Mouse (Mus musculus) fat pad, adult 2 months (tissue): ENCODE measurements at regions not wholly inside any gene's neighbourhood (a gene's known extent, or its start where the extent isn't known, plus 50 kb on each side); places are given as distances from the start of the nearest gene placed in this dataset.

Experiments used
- DNase-seq: peaks from one replicate; pipeline ENCODE4 v3.0.0-alpha.2; 2011; ENCODE audit warnings: low read depth, low spot score; ENCODE audit errors: extremely low read depth

DNA sequence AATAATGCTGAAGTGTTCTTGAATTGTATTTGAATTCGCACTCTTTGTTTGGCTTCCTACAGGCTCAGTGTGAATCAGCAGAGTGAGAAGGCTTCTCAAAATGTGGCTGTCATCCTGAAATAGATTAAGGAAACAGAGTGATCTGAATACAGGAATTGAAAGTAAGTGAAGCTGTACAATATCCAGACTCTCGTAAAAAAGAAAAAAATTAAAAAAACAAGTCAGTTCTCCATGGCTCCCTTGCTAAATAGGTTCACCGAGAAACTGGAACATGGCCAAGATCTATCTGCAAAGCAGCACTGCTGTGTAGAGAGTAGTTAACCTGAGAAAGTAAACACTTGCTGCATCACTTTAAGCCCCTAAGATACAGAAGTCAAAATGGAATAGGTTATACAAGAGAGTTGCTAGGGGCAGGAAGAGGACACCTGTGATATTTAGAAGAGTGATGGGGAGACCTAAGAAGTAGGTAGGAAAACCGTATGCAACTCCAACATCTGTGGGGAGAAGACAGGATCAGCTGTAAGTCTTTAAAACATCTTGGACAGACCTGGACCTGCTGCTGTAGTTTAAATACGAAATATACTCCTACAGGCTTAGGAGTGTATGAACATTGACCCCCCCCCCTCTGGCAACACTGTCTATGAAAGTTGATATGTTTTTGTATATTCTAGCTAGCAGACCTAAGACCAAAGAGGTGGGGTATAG is 423.3 kb downstream of the Basp1 start:
- DNase-seq = no peak

DNA sequence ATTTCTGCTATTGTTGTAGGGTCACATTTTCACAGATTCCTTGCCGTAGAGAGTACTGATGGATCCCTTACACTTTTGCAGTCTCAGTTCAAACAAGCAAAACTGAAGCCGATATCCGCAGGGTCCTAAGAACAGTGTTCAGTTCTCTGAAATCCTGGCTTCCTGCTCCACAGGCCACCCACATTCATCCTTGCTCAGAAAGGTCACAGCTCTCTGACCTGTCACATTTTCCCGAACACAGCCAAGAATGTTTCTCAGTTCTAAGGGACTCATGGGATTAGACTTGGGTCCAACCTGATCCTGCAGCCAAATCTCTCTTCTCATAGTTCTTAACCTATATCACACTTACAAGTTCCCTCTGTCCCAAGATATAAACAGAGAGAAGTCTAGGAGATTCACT is 432.7 kb downstream of the Basp1 start:
- no peak for DNase-seq

DNA sequence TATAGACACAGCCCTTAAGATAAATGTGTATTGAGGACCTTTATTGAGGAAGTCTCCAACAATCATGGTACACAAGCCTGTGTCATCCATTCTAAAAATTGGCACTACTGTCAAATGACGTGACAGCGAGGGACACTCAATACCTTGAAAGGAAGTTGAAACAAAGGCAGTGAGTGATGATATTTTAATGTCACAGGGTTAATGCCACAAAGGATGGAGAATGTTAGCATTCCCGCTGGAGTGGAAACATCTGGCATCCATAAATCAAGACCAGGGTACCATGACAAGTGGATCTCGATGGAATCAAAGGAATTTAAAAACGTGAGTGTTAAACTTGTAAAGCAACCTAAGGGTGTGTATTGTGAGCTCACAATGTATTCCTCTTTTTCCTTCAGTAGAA is 441.5 kb downstream of the Basp1 start:
- DNase-seq = no peak

DNA sequence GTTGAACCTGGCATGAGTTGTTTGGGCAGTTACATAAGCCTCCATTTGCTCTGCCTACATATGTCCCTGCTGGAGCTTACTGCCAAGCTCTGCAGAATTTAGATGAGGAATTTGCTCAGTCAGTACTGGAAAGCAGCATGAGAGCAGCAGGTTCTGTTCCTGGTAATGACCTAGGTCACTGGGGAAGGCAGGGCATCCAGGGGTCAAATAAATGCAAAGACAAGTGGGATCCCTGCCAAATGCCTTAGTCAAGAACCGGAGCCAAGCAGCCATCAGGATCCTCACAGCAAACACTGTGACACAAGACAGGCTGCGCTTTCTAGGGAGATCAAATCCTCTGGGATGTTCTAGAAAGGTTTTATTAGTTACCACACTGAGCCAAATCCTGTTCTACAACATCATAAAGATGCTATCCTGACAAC is 444.2 kb downstream of the Basp1 start:
- no peak for DNase-seq

DNA sequence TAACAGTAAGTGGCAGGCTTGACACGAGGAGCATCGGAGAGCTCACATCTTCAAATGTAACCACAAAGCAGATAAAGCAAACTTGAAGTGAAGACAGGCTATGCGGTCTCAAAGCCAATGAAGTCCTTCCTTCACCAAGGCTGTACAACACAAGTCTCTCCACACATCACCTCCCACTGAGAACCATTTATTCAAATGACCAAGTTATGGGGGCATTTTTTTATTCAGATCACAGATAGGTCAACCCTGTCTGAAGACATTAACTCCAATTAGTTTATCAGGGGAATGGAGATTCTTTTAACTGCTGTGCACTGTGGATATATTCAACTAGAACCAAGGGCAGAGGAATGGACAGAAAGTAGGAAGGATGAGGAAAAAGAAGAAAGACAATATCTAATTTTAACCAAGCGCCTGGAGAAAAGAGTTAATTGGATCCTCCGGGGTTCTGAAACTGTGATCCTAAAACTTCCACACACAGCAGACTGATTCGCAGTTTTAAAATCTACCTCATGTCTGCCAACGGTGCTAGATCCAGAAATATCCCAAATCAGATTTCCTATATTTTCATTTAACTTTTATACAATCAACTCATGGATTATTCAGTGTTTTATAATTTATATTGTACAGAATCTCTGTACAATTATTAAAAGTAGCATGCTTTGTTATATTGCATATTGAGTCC is 444.8 kb downstream of the Basp1 start:
- DNase-seq = no peak

DNA sequence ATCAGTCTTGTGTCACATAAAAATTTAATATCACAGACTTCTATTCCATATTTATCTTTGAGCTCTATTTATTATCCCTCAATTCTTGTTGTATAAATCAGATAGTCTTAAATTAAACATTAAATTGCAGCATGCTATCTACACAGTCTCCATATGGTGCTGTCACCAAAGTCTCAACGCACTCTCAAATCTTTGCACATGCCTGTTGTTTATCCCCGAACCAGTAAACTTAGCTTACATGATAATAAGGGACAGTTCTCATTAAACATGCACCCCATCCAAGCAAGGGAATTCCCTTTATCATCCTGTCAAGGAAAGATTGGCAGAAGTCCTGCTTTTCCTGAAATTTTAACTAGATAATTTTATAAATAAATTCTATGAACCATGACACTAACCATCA is 483.8 kb downstream of the Basp1 start:
- DNase-seq = no peak

DNA sequence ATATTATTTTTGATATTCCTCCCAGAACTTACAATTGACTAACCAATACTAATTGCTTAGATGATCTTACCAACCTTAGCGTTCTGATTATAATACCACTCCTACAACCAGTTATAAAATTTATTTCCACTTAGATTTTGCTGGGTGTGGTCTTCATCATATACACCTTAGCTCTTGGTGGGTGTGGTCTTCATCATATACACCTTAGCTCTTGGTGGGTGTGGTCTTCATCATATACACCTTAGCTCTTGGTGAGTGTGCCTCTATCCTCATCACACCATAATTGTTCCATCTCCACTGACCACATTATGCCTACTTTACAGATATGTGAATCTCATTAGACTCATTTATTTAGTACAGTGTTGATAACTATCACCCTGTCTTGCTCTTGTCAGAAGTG is 501.7 kb downstream of the Basp1 start:
- no peak for DNase-seq

DNA sequence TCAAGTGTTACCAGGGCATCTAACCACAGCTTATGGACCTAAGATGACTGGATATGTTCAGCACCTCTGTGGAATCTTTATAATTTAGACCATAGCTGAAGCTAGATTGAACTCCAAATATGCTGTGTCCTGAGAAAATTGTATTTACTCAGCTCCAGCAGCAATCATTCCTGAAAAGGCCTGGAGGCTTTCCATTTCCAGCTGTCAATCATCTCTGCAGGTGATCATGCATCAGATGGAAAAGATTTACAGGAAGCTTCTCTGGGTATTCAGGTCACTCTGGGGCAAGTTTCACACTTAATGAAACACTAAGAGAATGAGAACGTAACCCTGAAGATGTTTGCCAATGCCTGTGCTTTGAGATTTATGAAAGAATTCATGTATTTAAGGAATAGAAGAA is 502.1 kb downstream of the Basp1 start:
- no peak for DNase-seq

DNA sequence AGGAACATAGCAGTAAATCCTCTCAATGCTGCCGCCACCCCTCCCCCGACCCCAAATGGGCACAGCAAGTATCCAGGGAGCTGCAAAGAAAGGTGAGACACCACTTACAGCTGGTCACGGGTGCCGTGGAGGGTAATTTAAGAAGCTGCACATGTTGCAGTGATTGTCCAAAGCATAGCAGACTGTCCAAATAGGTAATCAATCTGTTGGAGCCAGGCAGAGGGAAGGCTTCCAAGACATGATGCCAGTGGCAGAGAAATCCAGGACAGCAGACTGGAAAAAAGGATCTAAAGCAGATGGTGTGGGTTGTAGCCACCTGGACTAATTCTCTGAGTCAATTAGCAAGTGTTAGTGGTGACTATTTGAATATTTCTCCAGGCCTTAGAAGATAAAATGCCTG is 506.6 kb downstream of the Basp1 start:
- no peak for DNase-seq

DNA sequence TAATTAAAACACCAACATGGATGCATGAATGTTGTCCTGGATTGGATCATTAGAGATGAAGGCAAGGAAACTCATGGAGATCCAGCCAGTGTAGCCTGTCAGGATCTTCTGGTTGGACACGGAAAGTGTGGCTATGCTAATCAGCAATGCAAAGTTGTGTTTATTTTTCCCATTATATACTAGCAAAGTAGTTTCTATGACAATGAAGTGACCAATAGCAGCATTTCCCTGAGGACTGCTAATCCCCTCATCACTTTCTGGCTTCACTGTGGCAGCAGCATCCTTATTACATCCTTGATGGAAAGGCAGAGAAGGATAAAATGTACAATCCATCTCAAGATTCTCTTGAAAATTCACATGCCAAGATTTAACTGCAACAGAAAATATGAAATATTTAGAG is 534.7 kb downstream of the Basp1 start:
- DNase-seq = no peak

DNA sequence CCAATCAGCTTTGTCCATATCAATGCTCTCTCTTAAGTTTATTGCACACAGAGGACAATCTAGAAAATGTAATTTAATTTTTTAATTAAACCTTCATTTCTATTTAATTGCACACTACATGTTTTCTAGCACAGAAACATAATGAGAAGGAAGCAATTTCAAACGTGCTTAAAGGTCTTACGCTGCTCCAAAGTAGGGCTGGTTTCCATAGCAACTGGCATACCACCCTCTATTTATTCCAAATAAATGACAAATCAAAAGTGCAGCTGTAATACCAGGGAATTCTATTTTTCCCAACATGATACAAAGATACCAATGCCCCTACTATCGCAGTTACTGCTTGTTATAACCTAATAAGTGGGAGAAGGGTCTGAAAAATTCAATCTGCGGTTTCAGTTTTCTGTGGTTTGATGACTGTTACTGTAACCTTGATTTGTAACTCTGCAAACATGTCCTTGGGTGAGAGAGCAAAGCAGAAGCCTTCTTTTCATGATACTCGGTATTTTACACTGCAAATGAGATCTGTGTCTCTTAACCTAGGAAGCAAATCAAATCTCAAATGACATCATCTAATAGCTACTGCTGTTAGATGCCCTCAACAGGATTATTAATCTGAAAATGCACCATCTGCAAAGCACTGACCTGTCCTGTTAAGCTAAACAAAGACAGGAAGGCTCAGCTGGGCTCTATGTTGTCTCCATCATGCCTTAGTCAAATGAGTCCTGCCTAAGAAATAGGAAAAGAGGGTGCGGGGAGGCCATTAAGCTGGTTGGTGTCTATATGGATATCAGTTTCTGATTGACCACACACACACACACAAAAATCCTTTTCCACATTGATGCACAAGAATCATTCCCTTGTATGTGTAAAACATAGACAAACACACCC is 535.6 kb downstream of the Basp1 start:
- DNase-seq = no peak

DNA sequence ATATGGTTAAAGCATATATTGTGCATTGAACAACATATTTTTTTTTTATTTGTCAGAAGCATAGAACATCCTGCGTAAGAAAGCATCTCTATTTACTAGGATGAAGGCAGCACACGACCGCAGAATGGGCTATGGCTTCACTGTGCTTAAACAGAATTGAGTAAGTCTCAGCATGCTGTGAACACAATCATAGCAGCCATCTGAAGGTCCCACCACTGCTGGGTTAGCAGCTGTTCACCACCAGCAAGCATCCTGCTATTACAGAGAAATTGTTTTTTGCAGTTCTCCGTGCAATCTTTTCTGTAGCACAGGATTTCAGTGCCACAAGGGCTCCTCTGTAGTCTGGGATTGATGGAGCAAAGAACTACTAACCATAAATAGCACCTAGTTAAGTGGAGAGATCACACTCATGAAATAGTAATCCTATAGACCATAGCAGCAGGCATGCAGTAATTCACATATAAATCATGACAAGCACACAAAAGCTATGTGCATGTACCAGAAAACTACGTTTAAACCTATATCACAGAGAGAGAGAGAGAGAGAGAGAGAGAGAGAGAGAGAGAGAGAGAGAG is 537.3 kb downstream of the Basp1 start:
- DNase-seq = no peak

DNA sequence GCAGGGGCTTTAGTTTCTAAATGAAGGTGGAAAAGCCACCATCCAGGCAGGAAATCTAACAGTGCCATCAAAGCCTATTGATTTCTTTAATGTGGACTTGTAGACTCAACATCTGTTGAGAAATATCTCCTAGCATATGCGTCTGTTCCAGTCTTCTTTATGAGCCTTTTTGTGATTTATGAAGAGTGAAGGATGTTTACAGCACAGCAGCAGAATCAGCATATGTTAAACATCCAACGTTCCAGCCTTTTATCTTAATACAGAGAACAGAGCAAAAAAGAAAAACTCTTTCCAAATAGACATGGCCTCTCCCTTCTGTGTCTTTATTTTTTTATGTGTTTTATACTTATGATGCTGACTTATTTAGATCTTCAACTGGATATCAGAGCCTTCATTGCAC is 573.3 kb downstream of the Basp1 start:
- DNase-seq = no peak

DNA sequence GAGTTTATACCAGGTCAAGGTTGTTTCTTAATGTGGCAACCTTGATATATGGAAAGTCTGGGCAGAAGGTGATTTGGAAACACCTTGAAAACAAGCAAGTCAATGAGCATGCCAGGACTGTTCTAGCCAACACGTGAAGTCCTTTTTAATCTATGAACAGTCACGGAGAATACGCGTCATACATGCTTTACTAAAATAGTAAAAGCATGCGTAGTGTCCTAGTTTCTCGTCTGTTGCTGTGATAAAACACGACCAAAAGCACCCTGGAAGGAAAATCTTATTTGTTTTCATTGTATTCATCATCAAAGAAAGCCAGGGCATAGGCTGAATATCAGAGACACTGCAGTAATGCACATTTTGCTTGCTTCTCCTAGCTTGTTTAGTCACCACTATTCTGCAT is 575.2 kb downstream of the Basp1 start:
- no peak for DNase-seq

DNA sequence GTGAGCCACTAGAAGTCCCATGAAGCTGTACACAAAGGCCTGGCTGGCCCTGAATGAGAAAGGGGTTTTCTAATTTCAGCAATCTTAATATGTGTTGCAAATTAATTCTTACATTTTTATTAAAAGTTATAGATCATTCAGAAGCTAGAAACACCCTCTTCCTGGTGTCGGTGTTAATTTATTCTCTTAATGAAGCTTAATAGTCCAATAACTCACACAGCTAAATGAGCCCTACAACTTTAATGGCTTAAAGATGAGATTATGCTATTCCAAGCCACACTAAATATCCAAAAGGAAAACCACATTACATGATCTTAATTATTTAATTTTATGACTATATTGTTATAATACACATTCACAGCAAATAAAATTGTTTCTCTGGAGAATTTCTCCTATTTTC is 585.7 kb downstream of the Basp1 start:
- no peak for DNase-seq

DNA sequence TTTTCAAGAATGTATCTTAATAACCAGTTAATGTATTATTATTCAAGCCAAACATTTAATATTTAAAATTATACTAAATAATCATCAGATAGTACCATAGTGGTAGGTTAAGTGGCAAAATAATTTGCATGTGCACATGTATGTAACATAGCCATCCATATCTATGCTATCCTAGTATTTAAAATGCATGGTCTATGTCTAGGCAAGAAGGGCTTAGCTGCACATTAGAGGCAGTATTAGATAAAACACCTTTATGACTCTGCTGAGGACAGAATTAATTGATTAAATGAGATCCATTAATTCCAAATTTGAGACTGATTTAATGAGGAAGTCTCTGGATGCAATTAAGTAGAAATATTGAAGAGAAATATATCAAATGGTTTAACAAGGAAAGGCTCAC is 586.3 kb downstream of the Basp1 start:
- DNase-seq = no peak

DNA sequence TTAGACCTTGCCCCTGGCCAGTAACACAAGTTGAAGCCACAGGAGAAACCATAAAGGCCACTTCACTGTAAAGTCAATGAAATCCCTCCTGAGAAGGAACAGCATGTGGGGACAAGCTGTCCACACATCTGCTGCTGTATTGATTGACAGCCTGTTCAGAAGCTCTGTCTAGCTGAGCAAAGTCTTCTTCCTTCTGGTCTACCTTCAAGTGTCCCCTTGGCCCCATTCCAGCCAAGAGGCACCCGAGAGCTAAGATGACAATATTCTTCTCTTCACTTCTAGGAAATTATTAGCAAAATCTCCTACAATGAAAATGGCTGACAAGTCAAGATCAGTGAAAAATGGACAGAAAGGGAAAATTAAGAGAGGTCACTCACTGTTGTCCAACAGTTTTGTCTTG is 616.7 kb downstream of the Basp1 start:
- DNase-seq = no peak

DNA sequence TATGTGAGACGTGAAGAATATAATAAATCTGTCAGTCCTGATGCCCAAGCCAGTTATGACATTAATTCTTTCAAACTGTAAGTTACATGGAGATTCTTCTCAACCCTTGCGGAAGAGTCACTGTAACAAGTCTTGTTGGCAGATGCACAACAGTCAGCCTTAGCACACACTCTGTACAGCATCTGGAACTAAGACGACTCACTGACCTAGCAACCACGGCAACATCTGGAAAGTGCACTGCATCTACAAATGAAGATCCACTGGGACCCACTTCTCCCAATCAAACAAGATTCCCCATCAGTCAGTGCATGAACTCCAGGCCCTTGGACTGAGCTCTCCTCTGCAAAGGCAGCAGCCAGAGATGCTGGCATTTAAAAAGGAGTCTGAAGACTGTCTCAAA is 620.2 kb downstream of the Basp1 start:
- DNase-seq = no peak

DNA sequence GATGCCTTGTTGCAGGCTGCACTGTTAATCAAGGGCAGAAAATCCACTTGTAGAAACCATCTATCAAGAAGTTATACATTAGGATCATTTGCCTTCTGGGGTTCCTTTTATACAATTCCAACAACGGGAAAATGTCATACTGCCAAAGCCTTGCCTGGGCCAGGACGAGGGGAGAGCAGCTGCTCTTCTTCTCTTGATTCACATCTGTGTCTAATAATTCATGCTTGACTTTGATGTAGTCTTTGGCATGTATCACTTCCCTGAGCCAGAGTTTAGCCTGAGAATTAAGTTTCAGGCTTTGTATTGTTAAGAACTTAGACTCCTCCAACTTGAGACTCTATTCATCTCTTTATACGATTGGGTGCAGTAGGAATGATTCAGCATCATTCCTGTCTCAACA is 627.2 kb downstream of the Basp1 start:
- no peak for DNase-seq

DNA sequence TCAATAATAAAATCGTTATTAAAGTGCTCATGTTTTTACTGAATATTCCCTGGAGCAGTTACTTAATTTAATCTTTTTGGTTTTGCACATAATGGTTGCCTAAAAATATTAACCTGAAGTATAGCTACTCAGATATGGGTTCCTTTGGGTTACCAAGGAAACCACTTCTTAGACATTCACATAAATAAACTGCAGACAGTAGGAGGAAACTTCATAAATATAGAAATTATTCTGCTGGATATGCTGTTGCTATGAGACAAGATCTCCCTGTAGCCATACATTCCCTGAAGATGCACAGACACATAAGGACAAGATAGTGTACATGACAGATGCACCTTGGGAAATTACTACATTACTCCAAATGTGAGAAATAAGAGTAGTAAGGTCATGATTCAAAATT is 635.3 kb downstream of the Basp1 start:
- no peak for DNase-seq

DNA sequence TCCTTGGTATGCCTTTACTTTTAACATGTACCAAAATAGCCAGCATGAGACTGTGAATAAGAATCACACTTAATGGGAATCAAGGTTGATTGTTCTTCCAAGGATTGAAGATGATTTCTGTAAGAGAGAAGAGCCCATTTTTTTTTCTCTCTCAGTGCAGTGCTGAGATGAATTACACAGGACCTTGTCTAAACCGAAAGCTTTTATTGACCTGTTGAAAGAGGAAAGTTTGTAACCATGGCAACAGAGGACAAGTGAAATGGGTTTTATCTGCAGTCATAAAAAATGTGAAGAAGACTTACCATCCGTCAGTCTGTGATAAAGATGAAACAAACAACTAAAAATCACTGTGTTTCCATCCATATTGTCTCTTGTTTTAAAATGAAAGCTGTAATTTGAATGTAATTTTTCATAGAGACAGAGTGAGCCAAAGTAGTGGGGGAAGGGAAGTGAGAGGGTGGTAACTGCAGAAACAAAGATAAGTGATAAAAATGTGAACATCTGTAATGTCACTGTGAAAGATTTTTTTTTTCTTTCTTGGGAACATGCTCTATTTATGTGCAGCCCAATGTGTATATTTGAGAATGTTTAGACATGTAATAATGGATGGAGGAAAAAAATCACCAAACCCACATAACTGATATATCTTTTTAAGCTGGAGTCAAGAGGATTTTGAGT is 661.9 kb downstream of the Basp1 start:
- DNase-seq = no peak
